13 mouse cellular contexts compared by ENCODE assay signal in the genomic region with DNA sequence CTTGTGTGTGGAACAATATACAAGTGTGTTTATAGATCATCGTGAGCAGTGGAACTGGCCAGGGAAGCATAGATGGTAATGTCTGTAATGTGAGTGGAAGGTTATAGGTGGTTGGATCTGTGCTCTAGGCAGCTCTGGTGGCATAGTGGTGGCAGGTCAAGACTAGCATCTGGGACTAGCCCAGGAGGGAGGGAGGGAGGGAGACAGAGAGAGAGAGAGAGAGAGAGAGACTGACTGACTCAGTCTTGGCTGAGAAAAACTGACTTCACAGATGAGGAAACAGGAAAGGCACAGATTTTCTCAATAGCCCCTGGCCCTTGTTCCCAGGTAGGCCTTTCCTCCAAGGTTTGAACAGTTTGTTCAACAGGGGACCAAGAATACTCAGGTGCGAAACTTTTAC.
"Had no signal": no experiment of that assay in that cellular context is flagged by ENCODE, and none has a peak within 500 bp of the region (broad histone marks: within the 10 kb centered on the region; RNA-seq: fewer than 3 reads in every experiment).

No protein-coding gene starts in this region.

- H3K27ac ChIP-seq: kidney, postnatal 0 days; left cerebral cortex, adult 2 months; liver, embryonic 13.5 days had no signal

- ATAC-seq: intestine, postnatal 0 days had no signal

- H3K4me3 ChIP-seq: left cerebral cortex, adult 2 months; liver, embryonic 13.5 days had no signal

- DNase-seq: layer of hippocampus, postnatal 36 days; liver, embryonic 13.5 days; lung, embryonic 14.5 days; lung, postnatal 10 days; lung, postnatal 4 days; midbrain, embryonic 14.5 days; thymus, adult 2 months; thymus, postnatal 14 days; thymus, postnatal 4 days had no signal

- H3K4me2 ChIP-seq: liver, embryonic 13.5 days; lung, embryonic 14.5 days; midbrain, embryonic 11.5 days had no signal

- H3K27me3 ChIP-seq: liver, embryonic 13.5 days had no signal

- H3K9me3 ChIP-seq: liver, embryonic 13.5 days had no signal

- H3K36me3 ChIP-seq: liver, embryonic 13.5 days had no signal

- H3K9ac ChIP-seq: liver, embryonic 13.5 days; lung, embryonic 14.5 days had no signal
